Mouse (Mus musculus): ENCODE data around the gene Npas2.

The Npas2 gene

DNA sequence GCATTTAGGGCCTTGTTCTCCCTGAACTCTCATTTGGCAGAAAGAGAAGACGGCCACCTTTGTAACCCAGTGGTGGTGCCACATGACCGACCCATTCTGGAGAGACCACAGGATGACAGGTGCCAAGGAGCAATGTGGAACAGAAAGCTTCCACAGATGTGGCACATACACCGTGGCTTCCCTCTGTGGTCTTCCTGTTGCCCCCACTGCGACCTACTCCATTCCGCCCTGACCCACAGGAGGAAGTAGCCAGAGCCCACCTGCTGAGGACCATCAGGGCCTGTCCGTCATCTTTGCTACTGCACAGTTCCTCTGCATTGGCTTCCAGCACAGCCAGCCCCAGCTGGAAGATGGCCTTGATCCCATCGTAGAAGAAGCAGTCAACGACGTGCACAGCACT lies 187.5 kb downstream of the Npas2 start:
- no peak for DNase-seq

DNA sequence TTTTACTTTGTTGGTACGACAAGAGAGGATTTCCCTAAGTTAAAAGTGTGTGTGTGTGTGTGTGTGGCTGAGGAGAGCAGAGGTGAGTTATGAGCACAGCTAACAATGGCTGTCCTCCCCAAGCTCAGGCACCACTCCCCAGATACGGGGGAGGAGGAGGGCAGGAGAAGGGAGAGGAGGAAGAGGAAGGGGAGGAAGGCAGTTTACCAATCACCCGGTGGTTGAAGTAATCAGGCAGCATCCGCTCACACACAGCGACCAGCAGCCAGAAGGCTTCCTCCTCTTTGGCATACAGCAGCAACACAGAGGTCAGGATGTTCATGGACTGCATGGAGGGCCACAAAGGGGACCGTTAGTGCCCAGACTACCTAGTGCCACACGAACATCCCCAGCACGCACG lies 191.4 kb downstream of the Npas2 start:
- DNase-seq: no peak

GRCm38 (mm10) chr1:39386456-39386855 lies 192.9 kb downstream of the Npas2 start:
- no peak for DNase-seq

- no peak for DNase-seq
Observed at GRCm38 (mm10) chr1:39387497-39387896, 194.0 kb downstream of the Npas2 start.

DNA sequence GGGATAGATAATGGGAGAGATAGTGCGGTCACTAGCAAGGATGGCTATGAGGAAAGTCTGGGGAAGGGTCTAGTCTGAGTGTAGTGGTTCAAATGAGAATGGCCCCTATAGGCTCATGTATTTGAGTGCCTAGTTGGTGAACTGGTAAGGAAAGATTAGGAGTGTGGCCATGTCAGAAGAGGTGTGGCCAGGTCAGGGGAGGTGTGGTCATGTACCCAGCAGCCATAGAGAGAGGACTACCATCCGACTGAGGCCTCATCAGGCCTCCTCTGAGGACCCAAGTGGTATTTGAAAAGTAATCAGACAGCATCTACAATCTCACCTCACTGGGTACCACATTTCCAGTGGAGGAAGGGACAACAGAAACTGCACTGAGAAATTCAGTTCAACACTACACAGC lies 194.6 kb downstream of the Npas2 start:
- DNase-seq: no peak

DNA sequence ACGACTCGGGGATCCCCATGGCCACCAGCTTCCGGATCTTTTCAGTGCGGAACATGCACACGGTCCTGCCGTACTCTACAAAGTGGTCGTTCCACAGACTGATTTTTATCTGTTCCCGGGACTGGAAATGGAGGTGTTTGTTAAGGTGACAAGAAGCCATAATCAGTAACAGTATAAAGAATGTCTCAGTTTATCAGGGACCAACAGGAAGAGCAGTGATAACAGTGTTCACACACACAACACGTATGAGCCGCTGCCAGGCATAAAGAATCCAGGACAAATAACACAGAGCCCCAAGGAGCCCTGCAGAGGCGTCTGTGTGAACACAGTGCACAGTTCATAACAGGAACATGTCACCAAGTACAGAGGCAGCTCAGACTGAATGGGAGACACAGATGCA lies 195.8 kb downstream of the Npas2 start:
- DNase-seq: no peak

- no peak for DNase-seq
Observed at GRCm38 (mm10) chr1:39391652-39392051, 198.1 kb downstream of the Npas2 start.

DNA sequence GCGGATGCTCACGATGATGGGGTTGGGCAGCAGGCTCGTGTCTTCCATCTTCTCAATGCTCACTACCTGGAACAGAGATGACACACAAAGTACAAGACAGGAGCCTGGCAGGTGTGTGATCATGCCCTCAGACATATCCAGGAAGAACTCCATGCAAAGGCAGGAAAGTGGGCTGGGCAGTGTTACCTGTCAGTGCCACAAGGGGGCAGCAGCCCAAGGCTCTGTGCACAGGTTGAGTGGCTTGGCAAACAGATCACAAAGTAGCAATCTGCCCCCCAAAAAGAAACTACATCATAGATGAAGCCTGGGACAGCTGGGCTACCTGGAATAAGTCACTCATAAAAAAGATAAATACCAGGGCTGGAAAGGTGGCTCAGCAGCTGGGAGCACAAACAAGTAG lies 198.7 kb downstream of the Npas2 start:
- DNase-seq: peak; percentile 76

GRCm38 (mm10) chr1:39393217-39393867 lies 199.8 kb downstream of the Npas2 start:
- DNase-seq: no peak

DNA sequence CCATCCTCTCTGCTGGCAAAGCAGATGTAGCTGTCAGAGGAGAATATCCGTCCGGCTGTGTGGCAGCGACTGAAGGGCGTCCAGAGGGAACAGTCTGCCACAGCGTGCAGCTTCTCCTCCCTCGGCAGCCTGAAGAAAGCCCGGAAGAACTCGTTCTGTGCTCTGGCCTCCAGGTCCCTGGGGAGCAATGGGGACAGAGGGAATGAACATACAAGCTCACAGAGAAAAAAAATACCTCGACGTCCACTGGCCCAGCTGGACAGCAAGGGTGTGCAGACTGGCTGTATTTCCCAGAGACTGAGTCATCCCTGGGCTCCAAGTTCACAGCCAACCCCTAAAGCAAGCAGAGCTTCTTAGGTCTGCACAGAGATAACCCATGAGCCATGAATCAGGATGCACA lies 200.6 kb downstream of the Npas2 start:
- no peak for DNase-seq

DNA sequence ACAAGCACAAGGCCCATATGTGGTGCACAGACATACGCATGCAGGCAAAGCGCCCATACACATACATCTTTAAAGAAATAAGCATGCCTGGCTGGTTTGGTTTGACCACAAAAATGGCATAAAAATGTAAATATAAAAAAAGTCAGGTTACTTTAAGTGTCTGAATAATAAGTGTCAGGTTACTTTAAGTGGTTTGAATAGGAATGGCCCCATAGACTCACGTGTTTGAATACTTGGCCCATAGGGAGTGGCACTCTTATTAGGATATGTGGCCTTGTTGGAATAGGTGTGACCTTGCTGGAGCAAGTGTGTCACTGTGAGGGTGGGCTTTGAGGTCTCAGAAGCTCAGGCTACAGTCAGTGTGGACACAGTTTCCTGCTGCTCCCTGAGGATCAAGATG lies 201.1 kb downstream of the Npas2 start:
- DNase-seq: no peak

- DNase-seq: no peak
Observed at GRCm38 (mm10) chr1:39396347-39396746, 202.8 kb downstream of the Npas2 start.

DNA sequence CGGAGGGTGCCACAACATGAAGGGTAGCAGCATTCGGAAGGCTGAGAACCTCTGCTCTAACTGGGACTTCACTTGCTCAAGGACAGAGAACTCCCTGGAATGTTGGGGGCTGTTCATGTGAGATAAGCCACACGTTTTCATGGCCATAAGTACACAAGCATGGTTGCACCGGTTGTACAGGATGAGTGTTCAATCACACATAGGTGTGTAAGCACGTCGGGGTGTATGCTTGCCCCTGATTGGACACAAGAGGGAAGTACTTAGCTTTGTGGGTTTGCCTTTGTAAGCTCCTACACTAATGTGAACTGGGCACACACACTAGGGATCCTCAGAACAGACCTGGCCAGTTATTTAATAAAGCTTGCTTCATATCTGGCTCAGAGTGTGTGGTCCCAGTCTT lies 204.8 kb downstream of the Npas2 start:
- no peak for DNase-seq

DNA sequence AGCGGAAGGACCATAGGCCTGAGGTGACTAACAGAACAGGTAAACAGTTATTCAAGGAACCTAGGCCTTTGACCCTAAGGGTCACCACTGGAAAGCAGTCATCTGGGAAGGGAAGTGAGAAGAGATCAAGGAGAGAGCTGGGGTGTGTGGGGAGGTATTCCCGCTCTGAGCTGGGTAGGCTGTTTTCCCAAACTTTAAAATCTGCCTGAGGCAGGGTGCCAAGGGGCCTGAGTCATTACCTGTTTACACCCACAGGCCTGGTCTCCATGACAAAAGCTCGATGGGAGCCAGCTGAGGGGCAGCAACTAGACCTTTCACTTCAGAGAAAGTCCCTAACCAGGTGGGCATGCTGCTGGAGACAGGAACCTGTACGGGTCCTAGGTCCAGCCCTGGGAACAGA lies 205.7 kb downstream of the Npas2 start:
- no peak for DNase-seq

- DNase-seq: no peak
Observed at GRCm38 (mm10) chr1:39400173-39400572, 206.6 kb downstream of the Npas2 start.

DNA sequence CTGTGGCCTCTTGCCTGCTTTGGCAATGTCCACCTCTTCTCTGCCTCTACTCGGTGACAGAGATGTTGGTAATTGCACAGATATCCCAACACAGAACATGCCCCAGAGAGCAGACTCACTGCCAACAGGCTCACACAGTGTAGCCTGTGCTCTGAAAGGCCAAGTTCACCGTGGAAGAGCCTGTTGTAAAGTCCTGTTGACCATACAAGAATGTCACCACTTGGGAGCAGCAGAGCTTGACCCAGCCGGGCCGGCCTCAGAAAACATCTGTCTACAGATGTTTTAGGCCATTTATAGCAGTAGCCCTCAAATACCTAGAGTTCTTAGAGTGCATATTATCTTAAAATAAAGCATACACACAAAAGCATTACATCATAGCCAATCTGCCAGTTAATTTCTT lies 213.6 kb downstream of the Npas2 start:
- no peak for DNase-seq

DNA sequence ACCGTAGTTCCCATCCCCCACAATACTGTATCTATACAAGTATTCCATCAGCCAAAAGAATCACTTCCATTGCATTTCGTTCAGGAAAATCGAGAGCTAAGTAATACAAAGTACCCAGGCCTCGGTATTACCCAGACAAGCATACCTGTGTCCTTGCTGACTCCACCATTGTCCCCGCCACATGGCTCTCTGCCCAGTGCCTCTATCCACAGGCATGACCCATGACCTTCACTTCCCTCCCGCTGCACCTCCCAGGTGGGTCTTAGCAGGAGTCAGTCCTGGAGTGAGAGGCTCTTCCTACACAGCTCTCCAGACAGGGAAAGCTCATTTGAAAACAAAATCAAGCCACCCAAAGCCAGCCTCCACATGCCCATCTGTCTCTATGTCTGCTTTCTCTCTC lies 214.6 kb downstream of the Npas2 start:
- no peak for DNase-seq

DNA sequence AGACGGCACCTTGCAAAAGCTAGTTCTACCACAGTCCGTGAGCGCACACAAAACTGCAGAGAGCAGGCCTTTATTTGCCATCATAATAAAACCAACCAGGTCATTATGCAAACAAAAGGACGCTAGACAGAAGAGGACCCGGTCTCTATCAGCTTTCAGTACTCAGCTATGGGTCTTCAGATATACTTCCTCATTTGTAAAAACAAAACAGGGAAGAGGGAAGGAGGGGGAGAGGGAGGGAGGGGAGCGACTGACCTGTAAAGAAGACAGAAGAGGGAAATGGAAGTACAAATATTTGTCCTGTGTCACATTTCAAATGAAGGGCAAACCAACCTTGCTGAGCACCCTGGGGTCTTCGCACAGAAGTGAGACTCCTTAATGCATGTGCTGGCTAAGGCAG lies 215.1 kb downstream of the Npas2 start:
- no peak for DNase-seq

- no peak for DNase-seq
Observed at GRCm38 (mm10) chr1:39410085-39410821, 216.7 kb downstream of the Npas2 start.
